Mouse (Mus musculus): ENCODE measurements around the gene Zfp37. TPM values are rescaled to one million over a fixed set of nuclear protein-coding genes. Genes with fewer than 3 reads are reported as not detected.

Zfp37 gene
- polyA plus RNA-seq, 1 experiment from 2014 or later, result 2.9 TPM

GRCm38 (mm10) chr4:62158401-62158800, 72.4 kb downstream of the Zfp37 start:
- 59% methylated on average over 1 of the region's 1 CpGs for whole genome bisulfite sequencing
- ATAC-seq (ENCODE audit: low FRiP score, low TSS enrichment), result no peak

GRCm38 (mm10) chr4:62150811-62151210, 80.0 kb downstream of the Zfp37 start, which contains the start of gene Mup21:
Mup21 (minus strand) TSS chr4:62150863.
- Histone ChIP-seq H3K4me2 (replicated peaks; ENCODE audit: low read depth) (no peak within 1 kb of the TSS), H3K4me3 (ENCODE audit: low read depth, low read length) (no peak within 1 kb of the TSS), H3K27me3 (ENCODE audit: control insufficient read depth, insufficient read depth, low read length) (no peaks in the 10 kb centered on the region), H3K9ac (ENCODE audit: low read length) (no peak within 1 kb of the TSS), H3K9me3 (ENCODE audit: control insufficient read depth, low read length) (no peaks in the 10 kb centered on the region), H3K36me3 (ENCODE audit: control insufficient read depth, insufficient read depth, low read length) (no peaks in the 10 kb centered on the region), H3K4me1 (replicated peaks; ENCODE audit: control insufficient read depth, insufficient read depth) (no peaks in the 10 kb centered on the region), H3K27ac (replicated peaks) (no peak within 1 kb of the TSS)
- ATAC-seq (ENCODE audit: low FRiP score, low TSS enrichment), result no peak
- no peak for TF ChIP-seq CTCF (IDR thresholded peaks at IDR 0.05; ENCODE audit: low read depth)
- no peak for TF ChIP-seq EP300 (optimal IDR thresholded peaks at IDR 0.05)
- 70% methylated on average over 2 of the region's 2 CpGs for WGBS
- DNase-seq (ENCODE audit: low spot score), result no peak

More at GRCm38 (mm10) chr4:62158401-62158800, 72.4 kb downstream of the Zfp37 start:
- Histone ChIP-seq H3K27ac (replicated peaks) (no peak overlapping the region), H3K9ac (ENCODE audit: low read length) (no peak overlapping the region), H3K4me2 (replicated peaks; ENCODE audit: low read depth) (no peak overlapping the region), H3K4me3 (ENCODE audit: low read depth, low read length) (no peak overlapping the region), H3K9me3 (ENCODE audit: control insufficient read depth, low read length) (no peaks in the 10 kb centered on the region), H3K4me1 (replicated peaks; ENCODE audit: control insufficient read depth, insufficient read depth) (no peaks in the 10 kb centered on the region), H3K27me3 (ENCODE audit: control insufficient read depth, insufficient read depth, low read length) (no peaks in the 10 kb centered on the region), H3K36me3 (ENCODE audit: control insufficient read depth, insufficient read depth, low read length) (no peaks in the 10 kb centered on the region)
- TF ChIP-seq EP300 (optimal IDR thresholded peaks at IDR 0.05) (no peak), CTCF (IDR thresholded peaks at IDR 0.05; ENCODE audit: low read depth) (no peak)
- DNase-seq (ENCODE audit: low spot score), result no peak

Other genes starting within 250 kb of the Zfp37 start
- gene Mup20, start 176.9 kb downstream of the Zfp37 start, polyA plus RNA-seq (2015; fragmentation: Nextera tagmentation; extraction: Ambion mirVana), result not detected in 2 replicates
- gene Mup3, start 143.7 kb downstream of the Zfp37 start, polyA plus RNA-seq (2015; fragmentation: Nextera tagmentation; extraction: Ambion mirVana), result not detected in 2 replicates
- not detected in 2 replicates for gene Mup21, start 80.2 kb downstream of the Zfp37 start, polyA plus RNA-seq (2015; fragmentation: Nextera tagmentation; extraction: Ambion mirVana)
- 32.6 and 35.7 TPM in 2 replicates for gene Slc31a2, start 31.5 kb upstream of the Zfp37 start, polyA plus RNA-seq (2015; fragmentation: Nextera tagmentation; extraction: Ambion mirVana)
- gene Fkbp15, start 129.5 kb upstream of the Zfp37 start, polyA plus RNA-seq (2015; fragmentation: Nextera tagmentation; extraction: Ambion mirVana), result 15.0 and 16.2 TPM in 2 replicates
- gene Slc31a1, start 129.7 kb upstream of the Zfp37 start, polyA plus RNA-seq (2015; fragmentation: Nextera tagmentation; extraction: Ambion mirVana), result 51.4 and 55.0 TPM in 2 replicates
- 83.6 and 91.5 TPM in 2 replicates for gene Cdc26, start 177.6 kb upstream of the Zfp37 start, polyA plus RNA-seq (2015; fragmentation: Nextera tagmentation; extraction: Ambion mirVana)
- 7.5 and 7.6 TPM in 2 replicates for gene Prpf4, start 177.8 kb upstream of the Zfp37 start, polyA plus RNA-seq (2015; fragmentation: Nextera tagmentation; extraction: Ambion mirVana)
- 0.23 and 0.24 TPM in 2 replicates for gene Rnf183, start 204.2 kb upstream of the Zfp37 start, polyA plus RNA-seq (2015; fragmentation: Nextera tagmentation; extraction: Ambion mirVana)
- 2.3 and 2.7 TPM in 2 replicates for gene Wdr31, start 239.8 kb upstream of the Zfp37 start, polyA plus RNA-seq (2015; fragmentation: Nextera tagmentation; extraction: Ambion mirVana)
- gene Bspry, start 249.0 kb upstream of the Zfp37 start, polyA plus RNA-seq (2015; fragmentation: Nextera tagmentation; extraction: Ambion mirVana), result 32.5 and 38.1 TPM in 2 replicates

Measured in stomach, postnatal 0 days (tissue).